Mouse (Mus musculus): ENCODE data around the gene B3gntl1. TPM values are rescaled to one million over a fixed set of nuclear protein-coding genes. Genes with fewer than 3 reads are reported as not detected.

B3gntl1 gene
- total RNA-seq, 2 experiments from 2014 or later = 7.1 to 8.1 TPM

DNA sequence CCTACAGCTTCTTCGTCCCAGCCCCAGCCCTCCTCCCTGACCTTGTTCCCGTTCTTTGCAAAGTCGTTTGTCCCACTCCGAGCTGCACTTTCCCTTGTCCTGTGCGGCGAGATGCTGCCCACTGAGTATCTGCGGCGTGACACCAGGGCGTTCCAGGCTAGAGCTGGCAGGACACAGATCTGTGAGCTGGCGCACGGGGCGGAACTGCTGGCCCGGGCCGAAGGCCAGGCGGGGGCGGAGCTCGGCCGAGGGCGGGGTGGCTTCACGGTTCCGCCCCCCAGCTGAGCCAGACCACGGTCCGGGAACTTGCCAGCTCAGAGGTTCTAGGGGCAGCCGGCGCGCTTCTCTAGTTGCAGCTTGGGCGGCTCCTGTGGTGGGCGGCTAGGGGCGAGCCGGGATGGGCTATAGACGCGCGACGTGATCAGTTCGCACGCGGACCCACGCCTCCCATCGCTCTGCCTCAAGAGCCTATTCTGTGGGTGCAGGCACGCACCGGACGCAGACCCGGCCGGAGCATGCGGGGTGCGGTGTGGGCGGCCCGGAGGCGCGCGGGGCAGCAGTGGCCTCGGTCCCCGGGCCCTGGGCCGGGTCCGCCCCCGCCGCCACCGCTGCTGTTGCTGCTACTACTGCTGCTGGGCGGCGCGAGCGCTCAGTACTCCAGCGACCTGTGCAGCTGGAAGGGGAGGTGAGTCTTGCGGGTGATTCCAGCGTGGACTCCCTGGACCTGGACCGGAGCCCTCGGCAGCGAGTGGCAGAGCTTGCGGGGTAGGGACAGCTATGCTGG is 29.4 kb upstream of the B3gntl1 start:
- peak overlapping the region; percentile 76 for H3K4me3 ChIP-seq
- no peak; the same call in 1 of the 2 replicates for TF ChIP-seq CTCF (conservative IDR thresholded peaks at IDR 0.05)
- DNase-seq (ENCODE audit: low spot score in 2 of 2) = peak; percentile 73
- peak overlapping the region; percentile 79 for H3K27ac ChIP-seq

DNA sequence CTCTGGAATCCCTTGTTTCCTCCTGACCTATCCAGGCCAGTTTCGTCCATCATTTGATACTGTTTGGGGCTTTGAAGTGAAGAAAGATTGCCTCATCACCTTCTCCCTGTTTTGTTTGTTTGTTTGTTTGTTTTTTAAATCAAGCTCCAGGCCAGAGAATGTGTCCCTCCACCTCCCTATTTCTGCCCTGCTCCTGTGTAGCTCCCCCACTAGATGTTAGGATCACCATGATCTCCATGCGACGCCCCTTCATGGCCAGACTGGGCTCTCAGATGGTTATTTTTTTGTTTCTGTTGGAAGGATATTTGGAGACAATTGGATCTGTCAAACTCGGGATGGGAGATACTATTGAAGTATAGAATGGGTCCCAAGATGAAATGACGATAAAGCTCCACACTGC is 28.3 kb upstream of the B3gntl1 start, which contains the start of gene Metrnl:
Gene Metrnl, plus strand, starts transcription at position 301 of the 400 bp plus-strand sequence.
- DNase-seq (ENCODE audit: low spot score in 2 of 2) = no peak
- peak within 1 kb of the TSS; percentile 79 for H3K27ac ChIP-seq
- peak within 1 kb of the TSS; percentile 76 for H3K4me3 ChIP-seq
- no peak for TF ChIP-seq CTCF (conservative IDR thresholded peaks at IDR 0.05)

DNA sequence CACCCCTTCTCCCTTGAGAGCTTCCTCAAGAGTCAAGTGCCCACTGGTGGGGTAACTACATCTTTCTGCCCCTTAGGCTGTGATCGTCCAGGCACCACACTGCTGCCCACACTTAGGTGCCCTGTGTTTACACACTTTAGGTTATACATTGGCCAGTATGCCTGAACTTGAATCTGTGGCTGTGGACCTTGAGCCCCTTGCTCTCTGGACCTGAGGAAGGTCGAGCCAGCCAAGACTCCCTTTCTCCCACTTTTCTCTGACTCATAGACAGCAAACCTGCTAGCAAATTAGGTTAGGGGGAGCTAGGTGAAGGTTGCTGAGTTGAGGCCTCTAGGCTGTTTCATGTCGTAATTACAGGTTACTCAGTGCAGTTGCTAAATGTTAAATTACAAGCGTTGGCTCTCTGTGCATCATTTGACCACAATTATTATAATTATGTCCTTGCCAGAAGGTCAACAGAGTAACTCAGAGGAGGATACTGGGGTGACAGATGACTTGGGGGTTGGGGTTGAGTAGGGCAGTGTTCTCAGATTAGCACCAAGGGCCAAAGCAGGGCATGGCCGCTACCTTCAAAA is 25.5 kb upstream of the B3gntl1 start:
- DNase-seq (ENCODE audit: low spot score in 2 of 2) = no peak
- no peak for TF ChIP-seq CTCF (conservative IDR thresholded peaks at IDR 0.05)
- Histone ChIP-seq H3K27ac (no peak overlapping the region), H3K4me3 (no peak overlapping the region)

DNA sequence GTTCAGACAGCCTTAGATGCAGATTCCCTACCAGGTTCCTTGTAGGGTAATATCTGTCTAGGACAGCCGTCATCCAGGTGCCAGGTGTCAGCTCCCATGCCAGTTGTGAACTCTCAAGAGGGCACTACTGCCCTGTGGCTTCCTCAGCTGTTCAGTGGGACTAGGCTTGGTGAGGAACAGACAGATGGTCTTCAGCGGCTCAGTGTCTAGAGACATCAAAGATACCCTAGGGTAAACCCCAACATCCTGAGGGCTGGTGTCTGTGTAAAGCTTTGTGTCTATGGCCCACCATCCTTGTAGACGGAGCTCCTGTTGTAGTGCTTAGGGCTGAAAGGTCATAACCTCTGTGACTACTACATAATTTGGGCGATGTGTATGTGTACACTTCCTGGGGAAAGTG is 24.3 kb upstream of the B3gntl1 start:
- no peak for DNase-seq (ENCODE audit: low spot score in 2 of 2)
- Histone ChIP-seq H3K27ac (no peak overlapping the region), H3K4me3 (no peak overlapping the region)
- no peak for TF ChIP-seq CTCF (conservative IDR thresholded peaks at IDR 0.05)

DNA sequence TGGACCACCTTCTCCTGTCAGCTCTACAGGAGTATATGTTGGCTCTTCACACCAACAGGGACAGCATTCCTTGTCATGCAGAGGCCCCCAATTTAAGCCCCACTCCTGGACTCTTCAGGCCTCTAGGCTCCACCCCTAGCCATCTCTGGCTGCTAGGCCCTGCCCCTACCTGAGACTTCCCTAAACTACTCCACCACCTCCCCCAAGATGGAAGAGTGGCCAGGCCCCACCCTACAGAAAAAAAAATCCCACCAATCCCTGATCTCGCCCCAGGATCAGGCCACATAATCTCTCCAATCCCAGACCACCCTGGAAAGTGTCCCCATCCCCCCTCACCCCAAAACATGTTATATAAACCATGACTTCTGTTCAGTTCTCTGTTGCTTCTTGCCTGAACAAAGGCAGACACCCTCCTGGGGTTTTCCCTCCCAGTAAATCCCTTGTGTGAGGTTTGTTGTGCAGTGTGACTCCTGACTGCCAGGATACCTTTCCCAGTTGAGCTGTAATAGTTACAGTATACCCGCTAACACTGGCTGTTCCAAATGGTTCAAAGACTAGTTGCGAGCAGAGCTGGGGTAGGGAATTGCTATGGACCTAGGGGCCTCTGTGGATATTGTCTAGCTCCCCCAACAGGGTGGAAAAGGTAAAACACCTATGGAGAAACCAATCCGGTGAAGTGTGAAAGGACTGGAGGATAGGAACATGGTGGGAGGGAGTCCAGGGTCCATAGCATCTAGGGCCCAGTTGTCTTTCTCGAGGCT is 22.5 kb upstream of the B3gntl1 start:
- TF ChIP-seq CTCF (conservative IDR thresholded peaks at IDR 0.05) = peak; percentile 32; the same call in 1 of the 2 replicates
- no peak overlapping the region for H3K4me3 ChIP-seq
- H3K27ac ChIP-seq = no peak overlapping the region
- DNase-seq (ENCODE audit: low spot score in 2 of 2) = no peak

DNA sequence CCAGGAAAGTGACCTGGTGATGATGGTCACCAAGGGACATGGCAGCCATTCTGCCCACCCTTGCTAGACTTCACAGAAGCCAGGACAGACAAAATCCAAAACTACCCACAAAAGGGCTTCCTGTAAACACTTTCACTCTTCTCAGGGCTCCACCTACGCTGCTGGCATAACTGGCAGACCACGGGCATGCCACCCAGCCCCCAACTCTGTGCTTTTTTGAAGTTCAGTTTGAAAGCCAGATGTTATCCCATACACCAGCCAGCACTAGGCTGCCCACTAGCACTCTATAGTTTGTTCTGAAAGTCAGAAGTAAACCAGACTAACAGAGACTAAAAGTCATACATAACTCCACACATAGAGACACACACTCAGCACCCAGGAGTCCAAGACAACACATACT is 15.1 kb upstream of the B3gntl1 start:
- no peak for DNase-seq (ENCODE audit: low spot score in 2 of 2)
- TF ChIP-seq CTCF (conservative IDR thresholded peaks at IDR 0.05) = no peak
- Histone ChIP-seq H3K27ac (no peak overlapping the region), H3K4me3 (no peak overlapping the region)

DNA sequence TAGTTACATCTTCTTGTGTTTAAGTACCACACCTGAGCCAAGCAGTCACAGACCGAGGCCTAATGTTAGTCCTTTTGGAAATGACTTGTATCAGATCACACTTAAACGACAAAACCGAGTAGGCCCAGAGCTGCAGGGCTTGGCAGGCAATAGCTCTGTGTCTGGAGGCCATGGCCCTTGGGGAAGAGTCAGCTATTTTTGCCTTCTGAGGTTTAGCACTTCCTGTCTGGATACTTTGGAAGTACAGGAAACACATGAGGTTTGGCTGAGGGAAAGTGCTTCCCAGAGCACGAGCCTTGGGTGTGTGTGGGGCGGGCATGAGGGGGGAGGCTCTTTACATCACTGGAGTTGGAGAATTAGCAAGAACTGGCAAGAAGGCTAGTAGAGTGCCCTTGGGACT is 13.7 kb upstream of the B3gntl1 start:
- no peak overlapping the region for H3K27ac ChIP-seq
- H3K4me3 ChIP-seq = no peak overlapping the region
- no peak for DNase-seq (ENCODE audit: low spot score in 2 of 2)
- no peak for TF ChIP-seq CTCF (conservative IDR thresholded peaks at IDR 0.05)

DNA sequence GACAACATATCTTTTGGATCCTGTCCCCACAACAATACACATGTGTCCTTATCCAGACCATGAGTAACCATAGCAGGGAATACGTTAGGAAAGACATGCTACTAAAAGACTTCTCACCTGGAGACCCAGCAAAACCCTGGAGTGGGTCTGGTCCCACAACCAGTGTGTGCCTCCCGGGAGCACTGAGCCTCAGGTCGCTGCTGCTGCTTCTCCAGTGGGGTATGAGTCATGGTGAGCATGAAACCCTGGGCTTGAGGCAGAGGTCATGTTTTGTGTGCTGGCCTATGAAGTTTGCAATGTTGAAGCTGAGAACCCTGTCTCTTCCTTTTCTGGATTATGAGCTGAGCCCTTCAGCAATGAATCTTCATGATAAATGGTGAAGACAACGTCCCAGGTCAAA is 13.1 kb upstream of the B3gntl1 start:
- DNase-seq (ENCODE audit: low spot score in 2 of 2) = no peak
- no peak for TF ChIP-seq CTCF (conservative IDR thresholded peaks at IDR 0.05)
- no peak overlapping the region for H3K27ac ChIP-seq
- no peak overlapping the region for H3K4me3 ChIP-seq

DNA sequence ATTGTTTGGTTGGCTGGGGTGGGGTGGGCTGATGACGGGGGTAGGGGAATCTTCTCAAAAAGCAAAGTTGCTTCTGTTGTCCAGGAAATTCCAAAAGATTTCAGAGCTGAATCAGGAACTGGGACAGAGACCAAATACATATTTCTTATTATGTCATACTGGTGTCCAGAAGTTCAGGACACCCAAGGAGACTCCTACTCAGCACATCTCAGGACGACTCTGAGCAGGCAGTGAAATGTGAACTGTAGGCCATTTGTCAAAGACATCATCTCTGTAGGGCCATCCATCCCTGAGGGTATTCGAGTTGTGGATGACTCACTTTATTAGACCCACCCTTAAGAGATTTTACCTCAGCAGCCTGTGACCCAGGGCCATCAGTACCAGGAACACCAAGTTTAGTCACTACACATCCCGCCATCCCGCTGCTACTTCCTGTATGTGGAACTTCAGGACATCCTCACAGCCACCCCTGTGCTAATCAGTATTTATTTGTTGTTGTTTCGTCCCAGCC is 12.6 kb upstream of the B3gntl1 start:
- H3K27ac ChIP-seq = no peak overlapping the region
- TF ChIP-seq CTCF (conservative IDR thresholded peaks at IDR 0.05) = no peak
- H3K4me3 ChIP-seq = no peak overlapping the region
- DNase-seq (ENCODE audit: low spot score in 2 of 2) = no peak

DNA sequence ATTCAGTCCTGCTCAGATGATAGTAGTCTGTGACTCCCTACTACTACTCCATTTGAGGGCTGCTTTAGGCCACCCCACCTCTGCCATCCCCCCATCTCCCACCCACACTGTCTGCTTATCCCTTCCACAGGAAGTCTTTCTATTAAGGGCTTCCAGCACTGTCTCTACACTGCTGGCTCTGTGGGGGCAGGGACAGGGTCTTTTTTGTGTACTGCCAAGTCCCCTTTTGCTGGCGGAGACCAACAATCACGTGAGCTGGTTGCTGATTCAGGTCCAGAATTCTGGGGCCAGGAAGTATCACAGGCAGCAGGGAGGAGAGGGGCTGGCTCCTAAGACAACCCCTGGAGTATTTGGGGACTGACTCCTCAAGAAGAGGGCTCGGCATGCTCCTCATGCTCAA is 10.3 kb upstream of the B3gntl1 start:
- DNase-seq (ENCODE audit: low spot score in 2 of 2) = no peak
- H3K4me3 ChIP-seq = no peak overlapping the region
- no peak overlapping the region for H3K27ac ChIP-seq
- TF ChIP-seq CTCF (conservative IDR thresholded peaks at IDR 0.05) = no peak

DNA sequence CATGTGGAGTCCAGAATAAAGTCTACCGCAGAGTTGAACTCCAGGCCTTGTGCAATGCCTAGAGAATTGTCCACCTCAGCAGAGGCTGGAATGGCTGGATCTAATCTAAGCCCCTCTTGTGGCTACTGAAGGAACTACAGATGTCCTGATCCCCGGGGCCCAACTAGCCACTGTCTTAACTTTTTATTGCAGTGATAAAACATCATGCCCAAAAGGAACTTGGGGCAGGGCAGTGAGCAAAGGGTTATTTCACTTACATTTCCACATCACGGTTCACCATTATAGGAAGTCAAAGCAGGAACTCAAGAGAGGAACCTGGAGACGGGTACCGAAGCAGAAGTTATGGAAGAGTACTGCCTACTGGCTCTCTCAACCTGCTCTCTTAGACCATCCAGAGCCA is 7.8 kb upstream of the B3gntl1 start:
- TF ChIP-seq CTCF (conservative IDR thresholded peaks at IDR 0.05) = peak; percentile 76
- Histone ChIP-seq H3K27ac (no peak overlapping the region), H3K4me3 (no peak overlapping the region)
- DNase-seq (ENCODE audit: low spot score in 2 of 2) = no peak

DNA sequence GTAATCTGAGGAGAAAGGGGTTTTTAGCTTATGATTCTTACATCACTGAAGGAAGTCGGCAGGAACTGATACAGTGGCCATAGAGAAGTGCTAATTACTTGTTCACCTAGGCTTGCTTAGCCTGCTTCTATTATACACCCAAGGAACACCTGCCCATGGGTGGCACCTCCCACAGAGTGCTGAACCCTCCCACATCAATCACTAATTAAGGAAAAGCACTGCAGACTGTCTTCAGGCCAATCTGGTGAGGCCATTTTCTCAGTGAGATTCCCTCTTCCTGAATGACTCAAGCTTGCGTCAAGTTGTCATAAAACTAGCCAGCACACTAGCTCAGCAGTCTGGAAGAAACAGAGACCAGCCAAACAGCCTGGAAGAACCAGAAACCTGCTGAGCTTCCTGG is 6.6 kb upstream of the B3gntl1 start:
- Histone ChIP-seq H3K4me3 (no peak overlapping the region), H3K27ac (no peak overlapping the region)
- no peak for DNase-seq (ENCODE audit: low spot score in 2 of 2)
- no peak for TF ChIP-seq CTCF (conservative IDR thresholded peaks at IDR 0.05)

DNA sequence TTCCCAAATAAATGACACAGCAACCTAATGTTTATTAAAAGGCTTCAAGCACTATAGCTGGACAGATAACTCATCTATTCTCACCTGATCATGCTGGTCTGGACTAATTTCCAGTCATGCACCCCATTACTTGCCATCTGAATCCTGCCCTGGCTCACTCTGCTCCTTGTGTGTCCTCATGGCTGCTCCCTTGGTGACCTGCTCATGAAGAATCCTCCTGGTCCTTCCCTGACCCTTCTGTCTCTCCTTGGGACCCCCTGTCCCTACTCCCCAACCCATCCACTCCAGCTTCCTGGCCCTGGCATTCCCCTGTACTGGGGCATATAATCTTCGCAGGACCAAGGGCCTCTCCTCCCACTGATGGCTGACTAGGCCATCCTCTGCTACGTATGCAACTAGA is 3.9 kb upstream of the B3gntl1 start:
- no peak overlapping the region for H3K27ac ChIP-seq
- no peak for TF ChIP-seq CTCF (conservative IDR thresholded peaks at IDR 0.05)
- DNase-seq (ENCODE audit: low spot score in 2 of 2) = no peak
- H3K4me3 ChIP-seq = no peak overlapping the region

Measured in layer of hippocampus, adult 2 months (tissue).